Mouse (Mus musculus) cerebellum, adult 11 months (tissue): Measurements from ENCODE around the gene Mvp.

Experiments used
- DNase-seq: peaks from one replicate; pipeline ENCODE4 v3.0.0; 2022

The Mvp gene

DNA sequence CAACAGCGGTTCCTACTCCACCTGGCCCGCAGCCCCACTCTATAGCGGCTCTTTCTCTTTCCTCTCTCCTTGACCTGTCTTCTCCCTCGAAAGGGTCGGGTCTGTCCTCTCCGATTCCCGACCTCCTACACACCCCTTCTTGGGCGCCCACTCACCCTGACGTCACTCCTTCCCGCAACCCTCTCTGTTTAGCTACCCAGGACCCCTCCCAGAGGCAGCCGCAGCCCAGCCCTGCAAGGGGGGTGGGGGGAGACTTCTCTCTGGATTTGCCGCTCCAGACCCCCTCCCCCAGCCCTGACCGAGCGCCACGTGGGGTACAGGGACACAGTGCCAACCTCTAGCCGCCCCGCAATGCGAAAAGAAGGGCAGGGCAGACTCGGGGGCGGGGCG, 65.0 kb downstream of the Mvp start, which contains the start of gene Asphd1:
TSS of gene Asphd1 (minus strand) at position 180 of the 390 bp plus-strand sequence.
- no peak for DNase-seq

- no peak for DNase-seq
Observed at GRCm38 (mm10) chr7:126948626-126949025, 65.8 kb downstream of the Mvp start.

GRCm38 (mm10) chr7:126946530-126946929, 67.9 kb downstream of the Mvp start:
- peak; percentile 45 for DNase-seq

DNA sequence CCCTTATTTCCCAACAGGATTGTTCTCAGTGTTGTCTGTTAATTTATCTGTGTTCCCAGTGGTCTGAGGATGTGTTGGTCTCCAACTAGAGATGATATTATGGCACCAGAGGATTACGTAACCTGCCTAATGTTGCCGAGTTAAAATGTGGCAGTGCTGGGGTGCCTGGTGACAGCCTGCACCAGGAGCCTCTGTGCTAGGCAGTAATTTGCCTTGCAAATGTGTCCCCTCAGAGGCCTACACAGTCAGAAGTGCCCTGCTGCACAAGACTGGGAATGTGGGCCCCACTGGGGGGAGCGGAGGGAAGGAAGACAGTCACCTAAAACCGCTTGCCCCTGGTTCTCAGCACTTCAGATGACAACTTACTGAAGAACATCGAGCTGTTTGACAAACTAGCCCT, 72.6 kb downstream of the Mvp start:
- DNase-seq, result no peak

DNA sequence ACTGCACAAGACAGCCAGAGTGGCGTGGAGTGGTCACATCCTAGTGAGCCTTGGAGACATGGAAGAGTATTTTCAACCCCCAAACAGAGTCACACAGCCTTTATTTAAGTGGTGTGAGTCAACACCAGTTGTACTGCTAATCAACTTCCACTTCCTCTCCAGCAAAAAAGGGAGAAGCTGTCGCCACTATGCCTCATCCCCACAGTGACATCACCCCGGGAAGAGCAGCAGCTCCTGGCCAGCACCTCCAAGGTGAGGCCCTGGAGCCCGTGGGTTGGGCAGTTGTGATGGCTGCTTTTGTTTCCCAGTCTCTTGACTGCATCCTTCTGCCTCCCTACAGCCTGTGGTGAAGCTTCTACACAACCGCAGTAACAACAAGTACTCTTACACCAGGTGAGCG, 73.2 kb downstream of the Mvp start:
- DNase-seq, result no peak
